Mouse (Mus musculus): ENCODE measurements around the gene Ppp2r2c. TPM values are rescaled to one million over a fixed set of nuclear protein-coding genes. Genes with fewer than 3 reads are reported as not detected.

Ppp2r2c gene
- polyA plus RNA-seq, 1 experiment from 2014 or later, result 0.03 TPM

DNA sequence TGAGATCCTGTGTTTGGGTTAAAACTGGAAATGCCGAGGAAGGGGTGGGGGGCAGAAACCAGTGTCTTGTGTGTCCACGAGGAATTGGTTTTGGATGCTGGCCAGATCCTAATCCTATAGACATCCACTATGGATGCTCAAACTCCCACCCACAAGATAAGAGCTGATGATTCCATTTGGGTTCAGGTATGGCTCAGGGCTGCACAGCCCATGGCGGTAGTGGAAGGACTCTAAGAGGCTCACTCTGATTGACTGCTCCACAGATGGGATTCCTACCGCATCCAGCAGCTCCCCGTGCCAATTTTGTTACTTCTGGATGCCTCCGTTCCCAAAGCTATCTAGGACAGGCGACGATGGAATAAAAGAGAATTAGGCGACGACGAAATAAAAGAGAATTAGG lies 20.6 kb downstream of the Ppp2r2c start:
- H3K4me3 ChIP-seq (replicated peaks), result no peak overlapping the region

DNA sequence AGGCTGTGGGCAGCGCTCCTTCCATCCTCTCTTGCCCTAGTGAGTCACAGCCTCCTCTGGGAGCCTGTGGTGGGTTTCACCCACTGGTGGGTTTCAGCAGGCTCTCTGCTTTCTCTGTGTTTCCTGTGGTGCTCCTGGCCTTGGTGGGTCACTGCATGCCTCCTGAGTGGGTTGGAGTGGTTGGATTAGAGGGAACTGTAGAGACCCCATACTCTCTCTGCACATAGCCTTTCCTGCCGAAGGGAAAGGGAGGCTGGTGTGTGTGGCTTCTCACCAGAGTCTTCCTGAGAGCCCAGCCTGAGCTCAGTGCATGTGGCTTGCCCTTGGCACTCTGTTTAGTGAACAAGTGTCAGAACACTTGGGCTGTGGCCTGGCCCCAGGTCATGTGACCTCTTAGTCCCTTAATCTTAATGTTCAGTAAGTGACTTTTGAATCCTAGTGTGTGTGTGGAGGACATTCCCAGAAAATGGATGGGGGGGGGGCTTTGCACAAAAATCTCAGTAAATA lies 21.1 kb downstream of the Ppp2r2c start:
- Histone ChIP-seq H3K9ac (no peak overlapping the region), H3K4me2 (no peak overlapping the region), H3K4me3 (replicated peaks) (no peak overlapping the region), H3K27me3 (no peaks in the 10 kb centered on the region), H3K9me3 (replicated peaks) (no peaks in the 10 kb centered on the region), H3K27ac (no peak overlapping the region), H3K36me3 (no peaks in the 10 kb centered on the region), H3K4me1 (replicated peaks) (no peaks in the 10 kb centered on the region)
- no peak for DNase-seq
- 60% methylated on average over 2 of the region's 2 CpGs for WGBS (ENCODE audit: insufficient replicate concordance)
- ATAC-seq (ENCODE audit: low read depth), result no peak

More for the DNA sequence above, 20.6 kb downstream of the Ppp2r2c start:
- no peak overlapping the region for H3K27ac ChIP-seq
- no peaks in the 10 kb centered on the region for H3K36me3 ChIP-seq
- H3K9me3 ChIP-seq (replicated peaks), result no peaks in the 10 kb centered on the region
- H3K27me3 ChIP-seq, result no peaks in the 10 kb centered on the region
- WGBS (ENCODE audit: insufficient replicate concordance), result 77% methylated on average over 11 of the region's 11 CpGs
- no peak overlapping the region for H3K4me2 ChIP-seq
- ATAC-seq (ENCODE audit: low read depth) (no peak), DNase-seq (no peak)
- no peak overlapping the region for H3K9ac ChIP-seq
- no peaks in the 10 kb centered on the region for H3K4me1 ChIP-seq (replicated peaks)

DNA sequence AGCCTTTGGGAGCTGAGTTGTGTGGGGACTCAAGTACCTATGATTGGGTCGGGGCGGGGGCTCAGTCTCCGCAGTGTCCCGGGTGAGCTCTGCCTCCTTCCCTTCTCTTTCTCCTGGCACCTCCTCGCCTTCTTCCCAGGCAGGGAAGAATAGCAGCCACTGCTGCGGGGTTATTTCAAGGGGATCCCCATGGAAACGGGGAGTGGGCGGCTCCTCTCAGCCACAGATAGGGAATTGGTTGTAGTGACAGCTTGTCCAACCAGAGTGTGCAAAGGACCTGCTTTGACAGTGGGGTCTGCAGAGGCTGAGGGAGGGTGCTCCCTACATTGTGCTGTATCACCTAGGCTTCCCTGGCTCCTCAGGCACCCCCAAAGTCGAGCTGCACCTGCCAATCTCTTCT lies 22.5 kb downstream of the Ppp2r2c start:
- Histone ChIP-seq H3K4me2 (no peak overlapping the region), H3K9ac (no peak overlapping the region), H3K27ac (no peak overlapping the region), H3K9me3 (replicated peaks) (no peaks in the 10 kb centered on the region), H3K36me3 (no peaks in the 10 kb centered on the region), H3K27me3 (no peaks in the 10 kb centered on the region), H3K4me1 (replicated peaks) (no peaks in the 10 kb centered on the region), H3K4me3 (replicated peaks) (no peak overlapping the region)
- WGBS (ENCODE audit: insufficient replicate concordance), result 39% methylated on average over 9 of the region's 9 CpGs
- DNase-seq (no peak), ATAC-seq (ENCODE audit: low read depth) (no peak)

DNA sequence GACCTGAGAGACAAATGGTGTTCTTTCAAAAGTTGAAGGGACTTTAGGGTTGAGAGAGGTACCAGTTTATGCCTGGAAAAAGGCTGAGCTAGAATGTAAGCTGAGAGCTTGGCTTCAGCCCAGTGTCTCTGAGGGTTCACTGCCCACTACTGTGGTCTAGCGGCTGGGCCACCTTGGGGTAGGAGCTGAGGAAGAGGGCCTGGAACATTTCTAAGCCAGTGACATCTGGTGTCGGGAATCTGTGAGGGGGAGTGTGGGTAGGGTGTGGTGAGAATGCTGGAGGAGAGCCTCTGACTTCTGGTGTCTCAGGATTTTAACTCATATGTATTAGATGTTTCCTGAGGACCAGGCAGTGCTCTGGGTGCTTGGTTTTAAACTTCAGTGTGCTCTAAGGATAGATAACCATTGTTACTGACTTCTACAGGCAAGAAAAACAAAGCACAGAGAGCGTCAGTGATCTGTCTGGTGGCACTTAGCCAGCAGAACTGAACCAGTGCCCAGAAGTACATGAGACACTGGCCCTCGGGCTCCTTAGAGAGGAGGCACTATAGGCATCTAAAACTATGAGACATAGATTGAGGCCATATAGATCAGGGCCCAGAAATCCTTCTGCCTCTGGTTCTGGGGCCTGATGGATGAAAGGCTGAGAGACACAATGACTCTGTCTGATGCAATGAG lies 23.6 kb downstream of the Ppp2r2c start:
- WGBS (ENCODE audit: insufficient replicate concordance), result 41% methylated on average over 4 of the region's 4 CpGs
- H3K36me3 ChIP-seq, result no peaks in the 10 kb centered on the region
- ATAC-seq (ENCODE audit: low read depth), result no peak
- no peak overlapping the region for H3K4me2 ChIP-seq
- no peak overlapping the region for H3K4me3 ChIP-seq (replicated peaks)
- H3K9ac ChIP-seq, result no peak overlapping the region
- DNase-seq, result no peak
- no peak overlapping the region for H3K27ac ChIP-seq
- no peaks in the 10 kb centered on the region for H3K27me3 ChIP-seq
- no peaks in the 10 kb centered on the region for H3K9me3 ChIP-seq (replicated peaks)
- H3K4me1 ChIP-seq (replicated peaks), result no peaks in the 10 kb centered on the region

DNA sequence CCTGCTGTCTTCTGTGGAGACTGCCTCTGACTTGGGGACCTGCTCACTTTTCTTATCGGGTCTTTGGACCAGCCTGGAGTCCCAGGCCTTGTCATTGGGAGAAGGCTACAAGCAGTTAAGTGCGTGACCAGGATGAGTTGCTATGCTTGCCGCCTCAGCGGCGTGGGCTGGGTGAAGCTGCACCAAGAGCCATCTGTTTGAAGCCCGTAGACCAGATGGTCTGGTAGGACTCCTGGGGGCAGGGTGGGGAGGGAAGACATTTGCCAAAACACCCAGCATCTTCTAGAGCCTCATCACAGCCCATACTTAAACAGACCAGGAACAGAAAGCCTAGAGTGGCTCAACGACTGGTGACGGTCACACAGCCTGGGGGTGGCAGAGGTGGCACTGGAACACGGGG lies 24.9 kb downstream of the Ppp2r2c start:
- H3K36me3 ChIP-seq, result no peaks in the 10 kb centered on the region
- no peaks in the 10 kb centered on the region for H3K27me3 ChIP-seq
- 55% methylated on average over 9 of the region's 9 CpGs for WGBS (ENCODE audit: insufficient replicate concordance)
- DNase-seq (no peak), ATAC-seq (ENCODE audit: low read depth) (no peak)
- H3K9ac ChIP-seq, result no peak overlapping the region
- H3K4me2 ChIP-seq, result no peak overlapping the region
- H3K9me3 ChIP-seq (replicated peaks), result no peaks in the 10 kb centered on the region
- no peak overlapping the region for H3K27ac ChIP-seq
- no peaks in the 10 kb centered on the region for H3K4me1 ChIP-seq (replicated peaks)
- H3K4me3 ChIP-seq (replicated peaks), result no peak overlapping the region

DNA sequence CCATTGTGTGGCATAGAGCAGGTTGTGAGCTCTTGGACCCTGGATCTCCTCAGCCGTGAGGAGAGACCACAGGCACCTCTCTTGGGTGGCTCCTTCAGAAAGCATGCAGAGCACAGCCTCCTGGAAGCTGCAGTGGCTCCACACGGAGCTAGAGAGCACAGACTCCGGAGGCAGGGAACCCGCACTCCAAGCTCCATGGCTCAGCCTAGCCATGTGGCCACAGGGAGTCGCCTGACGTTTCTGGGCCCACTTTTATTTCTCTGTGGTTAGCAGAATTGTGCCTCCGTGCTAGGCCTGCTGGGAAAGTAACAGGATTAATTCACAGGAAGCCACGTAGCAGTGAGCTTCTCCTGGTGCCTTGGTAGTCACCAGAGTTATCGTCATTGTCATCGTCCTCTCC lies 25.8 kb downstream of the Ppp2r2c start:
- DNase-seq (no peak), ATAC-seq (ENCODE audit: low read depth) (no peak)
- Histone ChIP-seq H3K4me1 (replicated peaks) (no peaks in the 10 kb centered on the region), H3K4me2 (no peak overlapping the region), H3K9me3 (replicated peaks) (no peaks in the 10 kb centered on the region), H3K27ac (no peak overlapping the region), H3K27me3 (no peaks in the 10 kb centered on the region), H3K9ac (no peak overlapping the region), H3K36me3 (no peaks in the 10 kb centered on the region), H3K4me3 (replicated peaks) (no peak overlapping the region)
- WGBS (ENCODE audit: insufficient replicate concordance), result 46% methylated on average over 10 of the region's 10 CpGs

DNA sequence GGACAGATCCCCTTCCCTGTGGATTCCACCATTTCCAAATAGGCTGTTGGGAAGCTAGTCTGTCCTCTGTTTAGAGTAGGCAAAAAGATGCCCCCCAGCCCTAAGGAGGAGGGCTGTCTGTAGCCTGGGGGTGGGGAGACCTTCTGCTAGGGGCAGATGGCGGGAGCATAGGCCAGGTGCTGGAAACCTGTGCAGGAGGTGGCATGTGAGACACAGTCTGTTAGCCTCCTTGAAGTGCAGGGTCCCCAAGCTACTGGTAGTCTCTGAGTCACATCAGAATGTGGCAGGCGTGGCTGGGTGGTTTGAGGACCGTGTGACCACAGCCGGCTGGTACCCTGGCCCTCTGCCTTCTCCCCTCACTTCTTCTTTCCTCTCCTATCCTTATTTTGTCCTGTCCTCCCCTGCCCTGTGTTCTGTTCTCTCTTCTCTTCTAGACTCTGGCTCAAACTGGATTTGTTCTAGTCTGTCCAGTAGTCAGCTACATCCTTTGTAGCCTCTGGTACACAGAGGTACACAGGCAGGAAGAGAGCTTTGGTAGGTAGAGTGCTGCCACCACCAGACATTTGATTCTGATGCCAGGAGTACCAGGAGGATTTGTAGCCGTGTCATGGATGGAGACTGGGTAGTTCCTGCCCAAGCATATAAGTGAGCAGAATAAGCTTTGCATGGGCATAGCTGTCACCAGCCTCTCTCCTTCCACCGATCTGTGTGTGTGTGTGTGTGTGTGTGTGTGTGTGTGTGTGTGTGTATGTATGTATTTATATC lies 26.5 kb downstream of the Ppp2r2c start:
- WGBS (ENCODE audit: insufficient replicate concordance), result 51% methylated on average over 6 of the region's 6 CpGs
- no peaks in the 10 kb centered on the region for H3K9me3 ChIP-seq (replicated peaks)
- no peak for DNase-seq
- ATAC-seq (ENCODE audit: low read depth), result no peak
- H3K4me3 ChIP-seq (replicated peaks), result no peak overlapping the region
- no peak overlapping the region for H3K27ac ChIP-seq
- no peaks in the 10 kb centered on the region for H3K27me3 ChIP-seq
- no peak overlapping the region for H3K4me2 ChIP-seq
- no peaks in the 10 kb centered on the region for H3K36me3 ChIP-seq
- no peak overlapping the region for H3K9ac ChIP-seq
- H3K4me1 ChIP-seq (replicated peaks), result no peaks in the 10 kb centered on the region

DNA sequence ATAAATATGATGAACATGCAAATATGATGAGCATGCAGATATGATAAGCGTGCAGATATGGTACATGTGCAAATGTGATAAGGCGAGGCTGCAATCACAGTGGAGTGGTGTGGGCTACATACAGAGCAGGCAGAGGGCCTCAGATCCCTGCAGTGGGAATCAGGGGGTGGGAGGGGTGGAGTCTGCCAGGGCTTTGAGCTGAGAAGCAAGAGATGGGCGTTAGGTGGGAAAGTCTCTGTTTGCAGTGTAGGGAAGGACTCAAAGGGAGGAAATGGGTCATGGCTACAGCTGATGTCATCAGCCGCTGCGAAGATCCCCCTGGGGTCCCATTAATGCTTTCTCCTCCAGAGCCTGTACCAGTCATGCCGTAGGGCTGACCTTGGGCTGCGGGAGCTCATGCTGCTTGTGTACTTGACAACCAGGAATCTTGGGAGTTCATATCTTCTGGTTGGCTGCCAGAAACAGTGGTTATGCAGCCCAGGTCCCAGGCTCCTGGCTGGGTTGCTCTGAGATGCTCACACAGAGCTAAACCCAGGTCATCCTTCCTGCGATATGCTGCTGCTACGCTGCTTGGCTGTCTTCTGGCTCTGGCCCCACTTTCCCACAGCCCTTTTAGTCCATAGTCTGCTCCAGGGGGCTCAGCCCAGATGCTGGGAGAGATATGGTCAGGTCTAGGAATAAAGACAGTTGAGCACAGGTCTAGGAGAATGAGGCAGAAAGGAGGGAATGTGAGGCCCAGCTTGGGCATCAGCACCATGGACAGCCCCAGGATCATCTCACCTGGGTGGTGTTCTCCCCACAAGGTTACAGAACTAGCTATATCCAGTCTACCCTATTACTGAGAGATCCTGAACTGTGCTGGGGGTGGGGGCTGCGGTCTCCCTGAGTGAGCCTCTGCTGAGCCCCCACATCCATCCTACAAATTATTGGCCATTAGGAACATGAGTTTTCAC lies 27.6 kb downstream of the Ppp2r2c start:
- no peaks in the 10 kb centered on the region for H3K9me3 ChIP-seq (replicated peaks)
- H3K4me2 ChIP-seq, result no peak overlapping the region
- no peaks in the 10 kb centered on the region for H3K36me3 ChIP-seq
- WGBS (ENCODE audit: insufficient replicate concordance), result 63% methylated on average over 10 of the region's 10 CpGs
- no peak overlapping the region for H3K9ac ChIP-seq
- ATAC-seq (ENCODE audit: low read depth) (no peak), DNase-seq (no peak)
- H3K27me3 ChIP-seq, result no peaks in the 10 kb centered on the region
- H3K4me1 ChIP-seq (replicated peaks), result no peaks in the 10 kb centered on the region
- H3K4me3 ChIP-seq (replicated peaks), result no peak overlapping the region
- no peak overlapping the region for H3K27ac ChIP-seq

DNA sequence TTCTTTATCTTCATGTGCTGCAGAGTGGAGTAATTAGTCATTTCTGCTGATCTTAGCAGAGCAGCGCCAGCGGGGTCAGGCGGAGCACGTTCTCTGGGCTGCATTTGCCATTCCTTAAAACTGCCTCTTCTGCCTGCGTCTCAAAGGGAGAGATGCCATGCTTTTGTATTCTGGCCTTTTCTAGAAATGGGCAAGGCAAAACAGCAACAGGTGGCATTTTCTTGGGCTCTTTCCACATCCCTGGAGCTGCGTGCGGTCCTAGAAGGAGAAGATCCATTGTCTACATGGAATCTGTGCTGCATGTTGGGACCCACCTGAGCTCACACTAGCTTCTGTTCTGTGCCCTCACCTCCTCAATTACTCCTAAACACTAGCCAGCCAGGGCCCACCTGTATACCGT lies 29.7 kb downstream of the Ppp2r2c start:
- Histone ChIP-seq H3K4me3 (replicated peaks) (no peak overlapping the region), H3K9ac (no peak overlapping the region), H3K27ac (no peak overlapping the region), H3K4me2 (no peak overlapping the region), H3K4me1 (replicated peaks) (no peaks in the 10 kb centered on the region), H3K36me3 (no peaks in the 10 kb centered on the region), H3K9me3 (replicated peaks) (no peaks in the 10 kb centered on the region), H3K27me3 (no peaks in the 10 kb centered on the region)
- WGBS (ENCODE audit: insufficient replicate concordance), result 72% methylated on average over 8 of the region's 8 CpGs
- no peak for DNase-seq
- no peak for ATAC-seq (ENCODE audit: low read depth)

DNA sequence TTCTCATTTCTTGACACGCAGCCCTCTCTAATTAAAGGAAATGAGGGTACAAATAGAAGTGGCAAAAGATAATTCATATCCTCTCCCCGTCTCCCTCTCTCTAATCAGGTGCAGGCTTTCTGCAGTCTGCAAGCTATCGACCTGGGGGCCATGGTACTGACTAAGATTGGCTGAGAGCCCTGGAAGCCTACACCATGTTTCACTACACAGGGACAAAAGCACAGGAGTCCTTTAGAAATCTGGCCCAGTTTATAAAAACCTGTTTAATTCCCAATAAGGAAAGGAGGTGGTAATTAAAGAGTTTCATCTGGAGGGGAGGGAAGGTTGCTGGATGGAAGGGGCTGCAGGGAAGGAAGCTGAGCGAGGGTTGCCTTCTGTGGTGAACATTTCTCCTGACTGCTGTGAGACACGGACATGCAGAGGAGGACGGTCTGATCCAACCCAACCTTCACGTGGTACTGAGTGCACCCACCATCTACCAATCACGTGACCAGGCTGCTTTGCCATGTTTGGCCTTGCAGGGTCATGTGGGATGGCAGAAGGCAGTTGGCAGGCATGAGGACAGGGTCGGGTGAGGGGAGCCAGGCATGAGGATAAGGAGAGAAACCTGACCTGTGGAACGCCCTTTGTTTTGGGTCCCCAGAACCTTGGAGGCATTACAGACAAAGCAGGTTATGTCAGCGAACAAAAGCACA lies 30.2 kb downstream of the Ppp2r2c start:
- no peaks in the 10 kb centered on the region for H3K36me3 ChIP-seq
- H3K27ac ChIP-seq, result no peak overlapping the region
- 51% methylated on average over 11 of the region's 11 CpGs for WGBS (ENCODE audit: insufficient replicate concordance)
- no peak overlapping the region for H3K4me3 ChIP-seq (replicated peaks)
- no peak for ATAC-seq (ENCODE audit: low read depth)
- DNase-seq, result no peak
- H3K9me3 ChIP-seq (replicated peaks), result no peaks in the 10 kb centered on the region
- no peak overlapping the region for H3K4me2 ChIP-seq
- H3K9ac ChIP-seq, result no peak overlapping the region
- H3K4me1 ChIP-seq (replicated peaks), result no peaks in the 10 kb centered on the region
- no peaks in the 10 kb centered on the region for H3K27me3 ChIP-seq

DNA sequence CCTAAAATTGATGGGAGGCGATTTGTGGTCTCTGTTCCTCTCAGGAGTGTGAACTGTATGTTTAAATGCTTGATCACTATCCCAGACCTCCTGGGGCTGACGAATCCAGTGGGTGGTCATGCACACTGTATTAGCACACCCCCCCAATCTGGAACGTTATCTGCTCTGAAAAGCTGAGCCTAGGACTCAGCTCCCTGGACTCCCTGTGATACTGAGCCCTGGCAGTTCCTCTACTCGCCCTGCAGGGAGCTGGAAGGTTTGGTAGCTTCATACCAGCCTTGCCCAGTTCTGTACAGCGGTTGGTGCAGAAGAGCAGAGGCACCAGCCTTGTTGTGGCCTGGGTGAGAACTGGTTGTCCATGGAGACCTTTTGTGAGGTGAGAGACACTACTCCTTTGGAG lies 31.1 kb downstream of the Ppp2r2c start:
- no peak overlapping the region for H3K9ac ChIP-seq
- no peaks in the 10 kb centered on the region for H3K27me3 ChIP-seq
- H3K9me3 ChIP-seq (replicated peaks), result no peaks in the 10 kb centered on the region

More for the DNA sequence above, 31.1 kb downstream of the Ppp2r2c start:
- WGBS (ENCODE audit: insufficient replicate concordance), result 51% methylated on average over 5 of the region's 5 CpGs
- Histone ChIP-seq H3K4me2 (no peak overlapping the region), H3K4me1 (replicated peaks) (no peaks in the 10 kb centered on the region), H3K27ac (no peak overlapping the region), H3K4me3 (replicated peaks) (no peak overlapping the region), H3K36me3 (no peaks in the 10 kb centered on the region)
- no peak for DNase-seq
- no peak for ATAC-seq (ENCODE audit: low read depth)
